Mouse (Mus musculus) ES-E14 (cell line): ENCODE data around the gene Rsbn1l. TPM values are rescaled to one million over a fixed set of nuclear protein-coding genes. Genes with fewer than 3 reads are reported as not detected.

Experiments
- DNase-seq: peaks from one replicate; pipeline ENCODE4 v3.0.0-alpha.2; 2013; ENCODE audit warnings: low read depth, low spot score
- H3K27ac ChIP-seq: 2 replicates; pipeline ENCODE4 v1.5.1; 2012; ENCODE audit warnings: low read depth, mild to moderate bottlenecking, low read length, moderate library complexity, mixed read lengths; ENCODE audit not compliant: poor library complexity, insufficient read depth, severe bottlenecking
- H3K36me3 ChIP-seq: 2 replicates; pipeline ENCODE4 v1.6.1; 2012; ENCODE audit warnings: mild to moderate bottlenecking, low read length, moderate library complexity, mixed read lengths; ENCODE audit not compliant: control insufficient read depth, poor library complexity, insufficient read depth, severe bottlenecking
- H3K4me1 ChIP-seq, 2 experiments: fragments of 150-350 bp in 1 of 2; sonication (generic) in 1 of 2; 2 replicates each; pipeline ENCODE4 v1.6.1; 2012; ENCODE audit warnings: low read length in 2 of 2, mild to moderate bottlenecking in 1 of 2, mixed read lengths in 1 of 2; ENCODE audit not compliant: control insufficient read depth in 2 of 2, insufficient read depth in 2 of 2, poor library complexity in 1 of 2
- H3K4me3 ChIP-seq, 2 experiments: fragments of 150-350 bp in 1 of 2; sonication (generic) in 1 of 2; 2 replicates each; pipeline ENCODE4 v1.5.1; 2012; ENCODE audit warnings: low read length in 2 of 2, low read depth in 1 of 2, mild to moderate bottlenecking in 1 of 2, mixed read lengths in 1 of 2; ENCODE audit not compliant: insufficient read depth in 1 of 2, poor library complexity in 1 of 2, severe bottlenecking in 1 of 2
- H3K9ac ChIP-seq: 2 replicates; pipeline ENCODE4 v1.6.1; 2012; ENCODE audit warnings: low read depth, mild to moderate bottlenecking, low read length, mixed read lengths; ENCODE audit not compliant: poor library complexity, insufficient read depth, severe bottlenecking
- H3K9me3 ChIP-seq: fragments of 150-350 bp; sonication (generic); 2 replicates; pipeline ENCODE4 v1.6.1; 2012; ENCODE audit warnings: low read depth, mild to moderate bottlenecking, low read length; ENCODE audit not compliant: control insufficient read depth, insufficient read depth
- CHD2 ChIP-seq: IDR thresholded peaks from 2 replicates; pipeline ENCODE4 v1.6.1; 2014; ENCODE audit warnings: mild to moderate bottlenecking, low read depth, low read length, inconsistent platforms
- HCFC1 ChIP-seq: IDR thresholded peaks from 2 replicates; pipeline ENCODE4 v1.6.1; 2012; ENCODE audit warnings: low read length, inconsistent platforms, borderline replicate concordance; ENCODE audit not compliant: insufficient read depth
- MAFK ChIP-seq: IDR thresholded peaks from 2 replicates; pipeline ENCODE4 v1.6.1; 2014; ENCODE audit warnings: mild to moderate bottlenecking, low read depth, low read length, inconsistent platforms; ENCODE audit not compliant: insufficient read depth
- ZC3H11A ChIP-seq: IDR thresholded peaks from 2 replicates; pipeline ENCODE4 v1.6.1; 2012; ENCODE audit warnings: low read depth, mild to moderate bottlenecking, inconsistent platforms, low read length, borderline replicate concordance
- ZNF384 ChIP-seq: IDR thresholded peaks from 2 replicates; pipeline ENCODE4 v1.6.1; 2012; ENCODE audit warnings: low read depth, low read length, inconsistent platforms
- in situ Hi-C, 2 experiments: fragments of 600-800 bp; cut with MboI; formaldehyde crosslinking; loops; one replicate each; pipeline ENCODE4 v1.15.1; 2025; ENCODE audit warnings: low sequenced_read_pairs in 2 of 2, inconsistent platforms in 1 of 2; ENCODE audit not compliant: unreplicated experiment in 2 of 2
- total RNA-seq: library from RNA; depleted of rRNA; stranded (reverse); fragments of 300-350 nt; gene quantifications from 2 replicates; pipeline ENCODE4 v1.2.3, GENCODE M21; 2012

The Rsbn1l gene
- total RNA-seq, 1 experiment: 8.6 TPM

DNA sequence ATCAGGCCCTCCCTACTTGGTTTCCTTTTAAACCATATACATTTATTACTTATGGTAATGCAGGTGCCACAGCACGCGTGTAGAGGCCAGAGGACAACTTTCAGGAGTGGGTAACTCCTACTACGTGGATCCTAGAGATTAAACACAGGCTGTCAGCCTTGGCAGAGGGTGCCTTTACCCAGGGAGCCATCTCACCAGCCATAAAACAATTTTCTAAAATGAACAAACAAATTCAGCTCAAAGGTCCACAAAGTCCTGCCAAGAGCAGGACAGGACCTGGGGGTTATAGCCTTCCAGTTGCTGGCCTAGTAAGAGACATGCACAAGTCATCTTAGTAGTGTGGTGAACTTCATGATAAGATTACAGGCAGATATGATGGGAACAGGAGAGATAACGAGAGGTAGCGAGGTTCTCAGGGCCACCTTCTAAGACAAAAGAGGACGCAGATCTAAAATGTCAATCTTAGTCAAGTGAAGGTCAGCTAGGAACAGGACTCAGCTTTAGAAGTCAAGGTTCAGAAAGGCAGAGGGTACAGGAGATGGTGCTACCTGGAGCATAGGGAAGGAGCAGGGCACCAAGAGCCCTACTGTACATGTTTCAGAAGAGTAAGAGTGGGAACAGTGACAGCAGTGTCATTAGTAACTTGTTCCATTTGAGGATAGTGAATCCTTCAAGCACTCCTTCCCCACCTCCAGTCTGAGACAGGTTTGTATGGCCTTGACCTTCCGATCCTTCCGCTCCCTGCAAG lies 34.0 kb upstream of the Rsbn1l start:
- H3K9ac ChIP-seq: no peak overlapping the region
- TF ChIP-seq MAFK (no peak), ZC3H11A (no peak), CHD2 (no peak), HCFC1 (no peak), ZNF384 (no peak)
- in situ Hi-C loops: no loop called here
- H3K4me1 ChIP-seq: no peaks in the 10 kb centered on the region
- H3K4me3 ChIP-seq: no peak overlapping the region
- no peak for DNase-seq
- no peaks in the 10 kb centered on the region for H3K9me3 ChIP-seq
- H3K36me3 ChIP-seq: peaks cover 19% of the 10 kb centered on the region
- no peak overlapping the region for H3K27ac ChIP-seq

- TF ChIP-seq MAFK (no peak), ZNF384 (no peak), CHD2 (no peak), ZC3H11A (no peak), HCFC1 (no peak)
- Histone ChIP-seq H3K27ac (no peak overlapping the region), H3K4me1 (no peaks in the 10 kb centered on the region), H3K4me3 (no peak overlapping the region), H3K36me3 (peaks cover 10% of the 10 kb centered on the region), H3K9me3 (no peaks in the 10 kb centered on the region), H3K9ac (no peak overlapping the region)
- in situ Hi-C loops: no loop called here
- no peak for DNase-seq
These were observed 30.1 kb upstream of the Rsbn1l start for GRCm38 (mm10) chr5:20986271-20986670.

GRCm38 (mm10) chr5:20983505-20983904 lies 27.3 kb upstream of the Rsbn1l start:
- H3K9me3 ChIP-seq: no peaks in the 10 kb centered on the region
- no peak overlapping the region for H3K9ac ChIP-seq
- in situ Hi-C loops: no loop called here
- TF ChIP-seq CHD2: no peak
- peak; percentile 74; the same call in 1 of the 2 replicates for TF ChIP-seq MAFK
- H3K36me3 ChIP-seq: peaks cover 2% of the 10 kb centered on the region; the same call in 1 of the 2 replicates
- DNase-seq: no peak
- H3K4me3 ChIP-seq: no peak overlapping the region
- H3K27ac ChIP-seq: no peak overlapping the region
- H3K4me1 ChIP-seq: no peaks in the 10 kb centered on the region

DNA sequence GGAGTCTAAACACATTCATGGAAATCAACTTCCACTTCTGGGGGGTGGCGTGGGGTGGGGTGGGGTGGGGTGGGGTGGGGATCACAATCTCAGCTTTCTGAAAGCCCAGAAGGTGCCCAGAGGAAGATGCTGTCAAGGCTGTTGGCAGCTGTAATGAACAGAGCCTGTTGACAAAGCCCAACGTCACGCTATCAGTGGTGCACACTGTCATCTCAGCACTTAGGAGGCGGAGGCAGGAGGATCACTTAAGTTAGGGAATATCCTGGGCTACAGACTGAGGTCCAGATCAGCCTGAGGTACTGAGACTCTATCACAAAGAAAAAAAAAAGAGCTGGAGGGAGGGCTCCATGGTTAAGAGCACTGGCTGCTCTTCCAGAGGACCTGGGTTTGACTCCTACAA lies 18.5 kb upstream of the Rsbn1l start:
- Histone ChIP-seq H3K9ac (0 out of 2 replicates have a peak overlapping the region, but pooled peaks have one; percentile 31), H3K36me3 (no peaks in the 10 kb centered on the region), H3K9me3 (no peaks in the 10 kb centered on the region), H3K27ac (peak overlapping the region; percentile 76; the same call in 1 of the 2 replicates), H3K4me3 (no peak overlapping the region), H3K4me1 (peaks cover 6 to 15% of the 10 kb centered on the region in 2 experiments)
- TF ChIP-seq HCFC1: no peak
- in situ Hi-C loops: no loop called here
- DNase-seq: no peak

- in situ Hi-C loops: no loop called here
- H3K9me3 ChIP-seq: no peaks in the 10 kb centered on the region
- no peak overlapping the region for H3K9ac ChIP-seq
- no peaks in the 10 kb centered on the region for H3K36me3 ChIP-seq
- H3K27ac ChIP-seq: peak overlapping the region; percentile 76; the same call in 1 of the 2 replicates
- peak; percentile 93 for DNase-seq
- H3K4me1 ChIP-seq: peaks cover 6 to 15% of the 10 kb centered on the region in 2 experiments
- no peak overlapping the region for H3K4me3 ChIP-seq
- TF ChIP-seq MAFK: 0 out of 2 replicates have a peak, but pooled peaks have one; percentile 46
- peak; percentile 90 for TF ChIP-seq ZNF384
- TF ChIP-seq CHD2: no peak
These were observed 17.8 kb upstream of the Rsbn1l start for GRCm38 (mm10) chr5:20973999-20974398.
